Mouse (Mus musculus): ENCODE measurements around the gene Tmc2.

GRCm38 (mm10) chr2:130248226-130248625, 53.2 kb downstream of the Tmc2 start:
- no peak for TF ChIP-seq CTCF (conservative IDR thresholded peaks at IDR 0.05; ENCODE audit: low read length)
- no peak for TF ChIP-seq NANOG (IDR thresholded peaks at IDR 0.05; ENCODE audit: borderline replicate concordance, low read length)
- TF ChIP-seq POU5F1 (IDR thresholded peaks at IDR 0.05; ENCODE audit: borderline replicate concordance, low read length) = no peak

All from E14TG2a.4 (cell line).